Mouse (Mus musculus) embryonic stem cell, embryonic (primary cell): Measurements from ENCODE around the gene Orm3.
"Not testable (repeated sequence)": the region's sequence is repeated elsewhere in the genome, so short reads cannot be mapped to it uniquely, and the experiment has no call there.

Experiments used
- CTCF ChIA-PET, 4 experiments: fragments of 300-600 bp in 2 of 4; fragments of 350-600 bp in 2 of 4; sonication (Branson Sonifier 250); formaldehyde crosslinking; loops; one replicate each; lab custom pipeline; 2022; ENCODE audit warnings: inconsistent platforms in 2 of 4; lab: Charles Lee
- POLR2A ChIA-PET, 4 experiments: fragments of 300-600 bp in 2 of 4; fragments of 350-600 bp in 2 of 4; sonication (Branson Sonifier 250); formaldehyde crosslinking; loops; one replicate each; lab custom pipeline; 2022; ENCODE audit warnings: antibody characterized with exemption in 4 of 4, inconsistent platforms in 1 of 4; lab: Charles Lee

Gene Orm3

GRCm38 (mm10) chr4:63355877-63356665, at the start of gene Orm3:
TSS of gene Orm3 (plus strand) at chr4:63356162.
- CTCF ChIA-PET, result interaction anchor here in 2 of 4 experiments (0.5 to 1.1 kb wide), 3 partner anchors 11 to 1050 kb away, joined by 3 to 4 read pairs (median 3); no protein-coding TSS in a partner anchor
- POLR2A ChIA-PET, result interaction anchor here in 1 of 4 experiments (0.6 kb wide), 1 partner anchor 1689 kb away, joined by 4 read pairs; no protein-coding TSS in a partner anchor

GRCm38 (mm10) chr4:63307175-63308062, 48.5 kb upstream of the Orm3 start:
- ChIA-PET CTCF (interaction anchor here (0.5 to 2.5 kb wide), 87 partner anchors 8 to 1098 kb away, joined by 3 to 48 read pairs (median 4); partner anchors contain the start of gene Col27a1 (in 1 of the 4)), POLR2A (interaction anchor here in 2 of 4 experiments (0.6 to 1.7 kb wide), 3 partner anchors 94 to 648 kb away, joined by 3 to 4 read pairs (median 3); partner anchors contain the start of genes Ambp (in 1 of the 2) and Col27a1 (in 1 of the 2))

DNA sequence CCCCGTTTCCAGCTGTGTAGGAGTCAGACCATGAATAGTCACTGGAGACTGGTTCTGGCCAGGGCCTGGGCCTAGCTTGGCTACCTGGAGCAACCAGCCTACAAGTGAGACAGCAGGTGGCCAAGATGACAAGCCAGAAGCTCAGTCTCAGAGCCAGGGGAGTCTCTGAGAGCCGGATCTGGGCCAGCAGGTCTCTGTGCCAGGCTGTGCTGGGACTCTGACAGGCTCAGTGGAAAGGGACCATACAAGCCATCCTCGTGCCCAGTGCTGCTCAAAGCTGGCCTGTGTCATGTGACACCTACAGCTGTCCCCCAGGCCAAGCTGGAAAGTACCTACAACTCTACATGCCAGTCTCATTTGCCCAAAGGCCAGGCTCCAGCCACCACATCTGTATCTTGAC, 47.6 kb upstream of the Orm3 start:
- CTCF ChIA-PET, result interaction anchor here (0.6 to 2.5 kb wide), 25 partner anchors 8 to 388 kb away, joined by 3 to 48 read pairs (median 6); partner anchors contain the start of gene Col27a1 (in 1 of the 4)

GRCm38 (mm10) chr4:63310247-63310855, 45.6 kb upstream of the Orm3 start:
- CTCF ChIA-PET, result interaction anchor here in 2 of 4 experiments (0.9 to 1.4 kb wide), 3 partner anchors 9 to 129 kb away, joined by 3 to 5 read pairs (median 4); no protein-coding TSS in a partner anchor

More for the DNA sequence above, 47.6 kb upstream of the Orm3 start:
- POLR2A ChIA-PET, result interaction anchor here in 2 of 4 experiments (1.3 to 1.7 kb wide), 2 partner anchors 95 to 154 kb away, joined by 3 to 4 read pairs; partner anchors contain the start of genes Ambp (in 1 of the 2) and Col27a1 (in 1 of the 2)

GRCm38 (mm10) chr4:63311426-63311825, 44.5 kb upstream of the Orm3 start:
- ChIA-PET CTCF (interaction anchor here in 1 of 4 experiments (1.9 kb wide), 1 partner anchor 96 kb away, joined by 6 read pairs; no protein-coding TSS in a partner anchor), POLR2A (interaction anchor here in 1 of 4 experiments (1.0 kb wide), 1 partner anchor 90 kb away, joined by 3 read pairs; no protein-coding TSS in a partner anchor)

More at GRCm38 (mm10) chr4:63310247-63310855, 45.6 kb upstream of the Orm3 start:
- POLR2A ChIA-PET, result interaction anchor here in 1 of 4 experiments (0.9 to 1.0 kb wide), 2 partner anchors 23 to 89 kb away, joined by 3 read pairs; no protein-coding TSS in a partner anchor

DNA sequence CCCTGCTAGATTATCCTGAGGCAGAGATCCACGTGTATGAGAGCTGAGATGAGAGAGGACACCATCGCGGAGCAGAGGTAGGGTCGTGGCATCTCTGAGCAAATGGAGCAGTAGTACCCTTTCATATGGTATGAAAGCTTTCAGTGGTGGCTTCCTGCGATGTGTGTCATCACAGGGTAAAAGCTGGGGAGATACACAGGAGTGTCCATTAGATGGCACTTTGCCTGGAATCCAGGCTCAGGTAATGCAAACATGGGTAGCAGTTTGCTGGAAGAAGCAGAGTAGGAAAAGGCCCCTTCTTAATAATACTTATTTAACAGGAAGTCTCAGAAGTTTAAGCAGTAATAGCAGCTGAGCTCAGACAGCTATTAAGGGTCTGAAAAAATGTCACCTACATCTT, 41.9 kb upstream of the Orm3 start:
- ChIA-PET CTCF (no interaction called here), POLR2A (interaction anchor here in 2 of 4 experiments (0.6 to 0.9 kb wide), 3 partner anchors 97 to 547 kb away, joined by 3 read pairs; no protein-coding TSS in a partner anchor)

GRCm38 (mm10) chr4:63316076-63316746, 39.8 kb upstream of the Orm3 start:
- ChIA-PET POLR2A (no interaction called here), CTCF (interaction anchor here in 2 of 4 experiments (1.0 to 1.5 kb wide), 4 partner anchors 9 to 135 kb away, joined by 3 to 6 read pairs (median 3); no protein-coding TSS in a partner anchor)

GRCm38 (mm10) chr4:63319566-63319965, 36.4 kb upstream of the Orm3 start:
- POLR2A ChIA-PET, result not testable (repeated sequence)
- CTCF ChIA-PET, result interaction anchor here (0.6 to 1.6 kb wide), 8 partner anchors 9 to 138 kb away, joined by 3 to 9 read pairs (median 3); no protein-coding TSS in a partner anchor

DNA sequence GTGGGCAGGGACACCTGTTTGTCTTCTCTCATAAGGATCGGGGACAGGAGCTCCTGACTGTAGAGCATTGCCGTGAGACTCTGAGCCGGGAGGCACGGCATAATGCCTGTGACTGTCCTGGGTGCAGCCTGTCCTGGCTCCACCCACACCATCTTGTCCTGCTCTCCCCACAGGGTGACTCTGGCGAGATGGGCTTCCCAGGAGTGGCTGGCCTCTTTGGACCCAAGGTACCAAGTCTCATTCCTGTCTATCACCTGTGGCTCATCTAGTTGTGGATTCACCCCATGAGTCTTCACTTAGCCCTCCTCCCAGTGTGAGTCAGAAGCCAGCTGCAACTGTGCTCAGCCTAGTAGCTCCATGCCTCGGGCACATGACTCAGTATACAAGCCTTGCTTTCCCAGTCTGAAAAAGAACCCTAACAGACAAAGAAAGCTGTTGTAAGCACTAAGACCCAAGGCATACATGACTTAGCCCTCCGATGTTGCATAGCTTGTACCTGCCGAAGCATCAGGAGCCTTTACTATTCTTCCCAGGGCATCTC, 32.6 kb upstream of the Orm3 start:
- CTCF ChIA-PET, result interaction anchor here in 1 of 4 experiments (1.0 kb wide), 1 partner anchor 16 kb away, joined by 4 read pairs; no protein-coding TSS in a partner anchor

DNA sequence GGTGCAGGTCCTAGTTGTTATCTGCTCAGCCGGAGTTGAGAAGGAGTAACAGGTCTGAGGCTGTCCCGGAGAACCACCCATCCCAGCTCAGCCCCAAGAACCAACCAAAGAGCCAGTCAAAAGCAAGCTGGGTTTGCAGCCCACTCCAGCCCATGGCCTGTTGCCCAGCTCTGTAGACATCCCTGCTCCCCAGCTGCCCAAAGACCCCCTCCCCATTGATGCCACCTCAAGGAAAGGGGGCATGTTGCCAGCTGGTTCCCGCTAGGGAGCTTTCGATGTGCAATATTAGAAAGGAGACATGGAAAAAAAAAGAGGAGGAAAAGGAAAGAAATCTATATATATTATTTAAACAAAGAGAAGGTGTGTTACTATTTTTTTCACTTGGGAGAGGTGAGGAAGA, 22.6 kb upstream of the Orm3 start:
- ChIA-PET POLR2A (interaction anchor here in 1 of 4 experiments (0.6 kb wide), 1 partner anchor 224 kb away, joined by 3 read pairs; no protein-coding TSS in a partner anchor), CTCF (no interaction called here)

More for the DNA sequence above, 32.6 kb upstream of the Orm3 start:
- POLR2A ChIA-PET, result interaction anchor here in 1 of 4 experiments (0.6 kb wide), 1 partner anchor 801 kb away, joined by 5 read pairs; no protein-coding TSS in a partner anchor

- ChIA-PET POLR2A (interaction anchor here in 1 of 4 experiments (0.6 kb wide), 1 partner anchor 69 kb away, joined by 8 read pairs; no protein-coding TSS in a partner anchor), CTCF (interaction anchor here in 1 of 4 experiments (0.6 kb wide), 1 partner anchor 170 kb away, joined by 22 read pairs; no protein-coding TSS in a partner anchor)
Measured at GRCm38 (mm10) chr4:63338414-63339076, 17.4 kb upstream of the Orm3 start.

DNA sequence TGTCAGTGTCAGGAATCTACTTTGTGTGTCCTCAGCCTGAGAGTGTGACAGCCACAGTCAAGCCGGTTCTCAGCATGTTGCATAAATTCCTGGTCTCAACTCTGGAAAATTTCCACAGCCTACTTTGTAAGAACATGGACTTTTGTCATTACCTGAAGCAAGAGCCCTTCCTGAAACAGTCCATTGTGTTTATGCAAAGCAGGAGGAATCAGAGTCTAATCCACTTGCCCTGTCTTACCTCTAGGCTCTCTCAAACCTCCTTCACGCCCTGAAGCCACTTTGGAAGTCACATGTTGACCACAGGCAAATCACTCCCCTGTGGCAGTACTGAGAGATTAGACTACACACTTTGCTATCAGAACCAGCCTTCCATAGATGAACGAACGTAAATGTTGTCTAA, 13.5 kb upstream of the Orm3 start:
- POLR2A ChIA-PET, result no interaction called here

GRCm38 (mm10) chr4:63343608-63344007, 12.4 kb upstream of the Orm3 start:
- POLR2A ChIA-PET, result no interaction called here
- CTCF ChIA-PET, result interaction anchor here in 1 of 4 experiments (1.2 kb wide), 1 partner anchor 36 kb away, joined by 4 read pairs; no protein-coding TSS in a partner anchor

More for the DNA sequence above, 13.5 kb upstream of the Orm3 start:
- CTCF ChIA-PET, result no interaction called here

GRCm38 (mm10) chr4:63344295-63344694, 11.7 kb upstream of the Orm3 start, which contains the start of gene Orm1:
TSS of gene Orm1 (plus strand) at chr4:63344560.
- CTCF ChIA-PET, result interaction anchor here in 2 of 4 experiments (0.5 to 1.2 kb wide), 2 partner anchors 37 to 165 kb away, joined by 3 to 4 read pairs; no protein-coding TSS in a partner anchor
- POLR2A ChIA-PET, result no interaction called here

GRCm38 (mm10) chr4:63345261-63345660, 10.7 kb upstream of the Orm3 start:
- ChIA-PET CTCF (no interaction called here), POLR2A (no interaction called here)

GRCm38 (mm10) chr4:63346659-63347058, 9.3 kb upstream of the Orm3 start:
- ChIA-PET POLR2A (no interaction called here), CTCF (interaction anchor here in 1 of 4 experiments (1.0 to 1.3 kb wide), 2 partner anchors 22 to 39 kb away, joined by 3 to 4 read pairs; no protein-coding TSS in a partner anchor)
